Mouse (Mus musculus): ENCODE measurements around the gene Dok5. TPM values are rescaled to one million over a fixed set of nuclear protein-coding genes. Genes with fewer than 3 reads are reported as not detected.
A peak's percentile ranks its signal among the peaks of the same experiment; 100 is the strongest.

Dok5 gene
- total RNA-seq, 2 experiments from 2014 or later = 0.52 to 0.60 TPM

GRCm38 (mm10) chr2:170802984-170803383 is 71.4 kb downstream of the Dok5 start:
- DNase-seq = no peak

GRCm38 (mm10) chr2:170807555-170808258 is 76.1 kb downstream of the Dok5 start:
- no peak for DNase-seq

- no peak for DNase-seq
Observed at GRCm38 (mm10) chr2:170808259-170808789, 76.7 kb downstream of the Dok5 start.

GRCm38 (mm10) chr2:170811356-170811755 is 79.7 kb downstream of the Dok5 start:
- DNase-seq = no peak

- DNase-seq = no peak
Observed at GRCm38 (mm10) chr2:170816302-170816701, 84.7 kb downstream of the Dok5 start.

GRCm38 (mm10) chr2:170817112-170817703 is 85.6 kb downstream of the Dok5 start:
- no peak for DNase-seq

- peak; percentile 17 for DNase-seq
Observed at GRCm38 (mm10) chr2:170826821-170827441, 95.3 kb downstream of the Dok5 start.

- DNase-seq = no peak
Observed at GRCm38 (mm10) chr2:170828757-170829156, 97.2 kb downstream of the Dok5 start.

- no peak for DNase-seq
Observed at GRCm38 (mm10) chr2:170829191-170829611, 97.6 kb downstream of the Dok5 start.

- DNase-seq = no peak
Observed at GRCm38 (mm10) chr2:170829988-170830387, 98.4 kb downstream of the Dok5 start.

- peak; percentile 26 for DNase-seq
Observed at GRCm38 (mm10) chr2:170836862-170837261, 105.3 kb downstream of the Dok5 start.

GRCm38 (mm10) chr2:170837363-170837762 is 105.8 kb downstream of the Dok5 start:
- DNase-seq = no peak

GRCm38 (mm10) chr2:170837824-170838557 is 106.4 kb downstream of the Dok5 start:
- peak; percentile 24 for DNase-seq

- DNase-seq = no peak
Observed at GRCm38 (mm10) chr2:170841441-170841965, 109.9 kb downstream of the Dok5 start.

- no peak for DNase-seq
Observed at GRCm38 (mm10) chr2:170845511-170845910, 113.9 kb downstream of the Dok5 start.

- no peak for DNase-seq
Observed at GRCm38 (mm10) chr2:170850058-170850457, 118.5 kb downstream of the Dok5 start.

GRCm38 (mm10) chr2:170852337-170852736 is 120.7 kb downstream of the Dok5 start:
- DNase-seq = no peak

GRCm38 (mm10) chr2:170855210-170855609 is 123.6 kb downstream of the Dok5 start:
- DNase-seq = no peak

GRCm38 (mm10) chr2:170856085-170856484 is 124.5 kb downstream of the Dok5 start:
- DNase-seq = peak; percentile 39

- DNase-seq = no peak
Observed at GRCm38 (mm10) chr2:170857507-170857906, 125.9 kb downstream of the Dok5 start.

GRCm38 (mm10) chr2:170858640-170859039 is 127.0 kb downstream of the Dok5 start:
- no peak for DNase-seq

- no peak for DNase-seq
Observed at GRCm38 (mm10) chr2:170860576-170860975, 129.0 kb downstream of the Dok5 start.

All from heart, postnatal 4 days (tissue).